Mouse (Mus musculus): Measurements from ENCODE around the gene Rapgef6. TPM values are rescaled to one million over a fixed set of nuclear protein-coding genes. Genes with fewer than 3 reads are reported as not detected.

Rapgef6 gene
- polyA plus RNA-seq, 1 experiment from 2014 or later = 27.8 TPM

- Histone ChIP-seq H3K4me2 (ENCODE audit: low read depth, low read length) (peak overlapping the region; percentile 38), H3K36me3 (replicated peaks; ENCODE audit: control insufficient read depth, insufficient read depth, low read depth, low read length) (no peaks in the 10 kb centered on the region), H3K9me3 (replicated peaks; ENCODE audit: control insufficient read depth, low read length) (no peaks in the 10 kb centered on the region), H3K9ac (replicated peaks; ENCODE audit: low read length) (peak overlapping the region; percentile 93), H3K4me1 (ENCODE audit: control insufficient read depth, insufficient read depth, low read length) (no peaks in the 10 kb centered on the region), H3K4me3 (ENCODE audit: low read depth, low read length) (peak overlapping the region; percentile 78), H3K27ac (replicated peaks; ENCODE audit: low read depth, low read length) (peak overlapping the region; percentile 78), H3K27me3 (ENCODE audit: control insufficient read depth, insufficient read depth, low read length) (no peaks in the 10 kb centered on the region)
- 1% methylated on average over 18 of the region's 18 CpGs for WGBS
- peak; percentile 4 for DNase-seq (ENCODE audit: low spot score)
- ATAC-seq (replicated peaks; ENCODE audit: insufficient number of reproducible peaks, low FRiP score, low TSS enrichment, low read depth) = no peak
Observed at GRCm38 (mm10) chr11:54521927-54522528, 619 bp upstream of the Rapgef6 start.

GRCm38 (mm10) chr11:54523431-54524001 is 869 bp downstream of the Rapgef6 start:
- DNase-seq (ENCODE audit: low spot score) = peak; percentile 2
- 17% methylated on average over 10 of the region's 10 CpGs for WGBS
- Histone ChIP-seq H3K4me2 (ENCODE audit: low read depth, low read length) (peak overlapping the region; percentile 55), H3K9ac (replicated peaks; ENCODE audit: low read length) (peak overlapping the region; percentile 93), H3K27me3 (ENCODE audit: control insufficient read depth, insufficient read depth, low read length) (no peaks in the 10 kb centered on the region), H3K27ac (replicated peaks; ENCODE audit: low read depth, low read length) (no peak overlapping the region), H3K4me1 (ENCODE audit: control insufficient read depth, insufficient read depth, low read length) (no peaks in the 10 kb centered on the region), H3K4me3 (ENCODE audit: low read depth, low read length) (peak overlapping the region; percentile 78), H3K36me3 (replicated peaks; ENCODE audit: control insufficient read depth, insufficient read depth, low read depth, low read length) (no peaks in the 10 kb centered on the region), H3K9me3 (replicated peaks; ENCODE audit: control insufficient read depth, low read length) (no peaks in the 10 kb centered on the region)
- no peak for ATAC-seq (replicated peaks; ENCODE audit: insufficient number of reproducible peaks, low FRiP score, low TSS enrichment, low read depth)

DNA sequence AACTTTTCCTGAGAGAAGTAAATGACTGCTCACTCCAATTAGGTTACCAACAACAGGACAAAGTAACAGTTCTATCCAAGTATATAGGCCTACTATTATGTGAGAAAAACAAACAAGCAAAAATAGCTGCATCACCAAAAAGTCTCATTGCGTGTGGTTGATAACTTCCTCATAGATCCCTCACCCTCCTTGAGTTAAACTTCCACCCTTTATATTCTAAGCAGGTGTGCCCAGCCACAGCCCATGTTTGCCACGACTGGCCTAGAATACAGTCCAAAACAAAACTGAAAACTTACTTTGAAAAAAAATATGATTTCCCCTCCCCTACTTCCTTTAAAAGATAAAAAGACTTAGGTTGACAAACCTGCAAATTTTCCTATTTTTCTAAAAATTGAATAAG is 5.4 kb downstream of the Rapgef6 start:
- no peaks in the 10 kb centered on the region for H3K4me1 ChIP-seq (ENCODE audit: control insufficient read depth, insufficient read depth, low read length)
- no peak overlapping the region for H3K4me3 ChIP-seq (ENCODE audit: low read depth, low read length)
- WGBS = 90% methylated on average over 2 of the region's 2 CpGs
- ATAC-seq (replicated peaks; ENCODE audit: insufficient number of reproducible peaks, low FRiP score, low TSS enrichment, low read depth) = no peak
- no peak for DNase-seq (ENCODE audit: low spot score)
- no peak overlapping the region for H3K9ac ChIP-seq (replicated peaks; ENCODE audit: low read length)
- H3K36me3 ChIP-seq (replicated peaks; ENCODE audit: control insufficient read depth, insufficient read depth, low read depth, low read length) = no peaks in the 10 kb centered on the region
- H3K27ac ChIP-seq (replicated peaks; ENCODE audit: low read depth, low read length) = no peak overlapping the region
- H3K27me3 ChIP-seq (ENCODE audit: control insufficient read depth, insufficient read depth, low read length) = no peaks in the 10 kb centered on the region
- H3K9me3 ChIP-seq (replicated peaks; ENCODE audit: control insufficient read depth, low read length) = no peaks in the 10 kb centered on the region
- H3K4me2 ChIP-seq (ENCODE audit: low read depth, low read length) = no peak overlapping the region

DNA sequence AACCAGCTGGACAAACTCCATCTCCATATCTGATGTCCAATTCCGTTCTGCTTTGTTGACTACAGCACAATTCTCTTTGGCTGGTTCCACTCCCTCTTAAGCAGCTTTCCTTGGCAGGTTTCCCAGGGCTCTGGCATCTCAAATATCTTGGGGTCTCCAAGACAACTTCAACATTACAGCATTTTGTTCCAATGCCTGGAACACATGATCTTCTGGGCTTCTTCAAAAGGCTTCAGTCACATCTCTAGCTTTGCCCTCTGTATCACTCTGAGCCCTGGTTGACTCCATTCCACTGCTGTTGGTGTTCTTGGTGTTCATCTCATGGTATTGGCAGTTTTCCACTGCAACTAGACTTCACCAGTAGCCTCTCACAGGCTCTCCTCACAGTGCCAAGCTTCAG is 7.7 kb downstream of the Rapgef6 start:
- no peaks in the 10 kb centered on the region for H3K27me3 ChIP-seq (ENCODE audit: control insufficient read depth, insufficient read depth, low read length)
- H3K36me3 ChIP-seq (replicated peaks; ENCODE audit: control insufficient read depth, insufficient read depth, low read depth, low read length) = no peaks in the 10 kb centered on the region
- H3K4me1 ChIP-seq (ENCODE audit: control insufficient read depth, insufficient read depth, low read length) = no peaks in the 10 kb centered on the region
- no peak overlapping the region for H3K27ac ChIP-seq (replicated peaks; ENCODE audit: low read depth, low read length)
- no peak overlapping the region for H3K4me2 ChIP-seq (ENCODE audit: low read depth, low read length)
- no peak overlapping the region for H3K4me3 ChIP-seq (ENCODE audit: low read depth, low read length)
- 93% methylated on average over 1 of the region's 1 CpGs for WGBS
- ATAC-seq (replicated peaks; ENCODE audit: insufficient number of reproducible peaks, low FRiP score, low TSS enrichment, low read depth) (no peak), DNase-seq (ENCODE audit: low spot score) (no peak)
- H3K9me3 ChIP-seq (replicated peaks; ENCODE audit: control insufficient read depth, low read length) = no peaks in the 10 kb centered on the region
- no peak overlapping the region for H3K9ac ChIP-seq (replicated peaks; ENCODE audit: low read length)

DNA sequence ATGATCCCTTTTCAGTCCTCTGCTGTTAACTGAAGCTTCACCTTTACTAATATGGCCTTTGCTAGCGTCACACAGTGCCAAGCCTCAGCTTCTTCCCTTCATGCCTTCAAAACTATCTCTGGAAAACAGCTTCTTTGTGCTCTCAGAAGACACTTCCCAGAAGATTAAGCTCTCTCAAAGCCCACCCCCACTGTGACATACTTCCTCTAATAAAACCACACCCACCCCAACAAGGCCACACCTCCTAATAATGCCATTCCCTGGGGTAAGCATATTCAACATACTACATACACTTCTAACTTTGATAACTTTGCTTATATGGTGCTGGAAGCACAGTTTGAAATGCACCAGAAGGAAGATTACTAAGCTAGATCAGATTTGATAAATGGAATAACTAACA is 8.3 kb downstream of the Rapgef6 start:
- no peak for DNase-seq (ENCODE audit: low spot score)
- no peaks in the 10 kb centered on the region for H3K36me3 ChIP-seq (replicated peaks; ENCODE audit: control insufficient read depth, insufficient read depth, low read depth, low read length)
- no peaks in the 10 kb centered on the region for H3K9me3 ChIP-seq (replicated peaks; ENCODE audit: control insufficient read depth, low read length)

GRCm38 (mm10) chr11:54533834-54534233 is 11.2 kb downstream of the Rapgef6 start:
- Histone ChIP-seq H3K9me3 (replicated peaks; ENCODE audit: control insufficient read depth, low read length) (no peaks in the 10 kb centered on the region), H3K4me1 (ENCODE audit: control insufficient read depth, insufficient read depth, low read length) (no peaks in the 10 kb centered on the region), H3K36me3 (replicated peaks; ENCODE audit: control insufficient read depth, insufficient read depth, low read depth, low read length) (no peaks in the 10 kb centered on the region), H3K27me3 (ENCODE audit: control insufficient read depth, insufficient read depth, low read length) (no peaks in the 10 kb centered on the region), H3K27ac (replicated peaks; ENCODE audit: low read depth, low read length) (no peak overlapping the region), H3K4me3 (ENCODE audit: low read depth, low read length) (no peak overlapping the region), H3K9ac (replicated peaks; ENCODE audit: low read length) (no peak overlapping the region), H3K4me2 (ENCODE audit: low read depth, low read length) (no peak overlapping the region)
- DNase-seq (ENCODE audit: low spot score) = no peak
- ATAC-seq (replicated peaks; ENCODE audit: insufficient number of reproducible peaks, low FRiP score, low TSS enrichment, low read depth) = no peak
- 81% methylated on average over 2 of the region's 2 CpGs for WGBS

More for the DNA sequence above, 8.3 kb downstream of the Rapgef6 start:
- Histone ChIP-seq H3K4me3 (ENCODE audit: low read depth, low read length) (no peak overlapping the region), H3K4me2 (ENCODE audit: low read depth, low read length) (no peak overlapping the region), H3K4me1 (ENCODE audit: control insufficient read depth, insufficient read depth, low read length) (no peaks in the 10 kb centered on the region), H3K27ac (replicated peaks; ENCODE audit: low read depth, low read length) (no peak overlapping the region), H3K27me3 (ENCODE audit: control insufficient read depth, insufficient read depth, low read length) (no peaks in the 10 kb centered on the region), H3K9ac (replicated peaks; ENCODE audit: low read length) (no peak overlapping the region)
- ATAC-seq (replicated peaks; ENCODE audit: insufficient number of reproducible peaks, low FRiP score, low TSS enrichment, low read depth) = no peak
- WGBS = 81% methylated on average over 1 of the region's 1 CpGs

DNA sequence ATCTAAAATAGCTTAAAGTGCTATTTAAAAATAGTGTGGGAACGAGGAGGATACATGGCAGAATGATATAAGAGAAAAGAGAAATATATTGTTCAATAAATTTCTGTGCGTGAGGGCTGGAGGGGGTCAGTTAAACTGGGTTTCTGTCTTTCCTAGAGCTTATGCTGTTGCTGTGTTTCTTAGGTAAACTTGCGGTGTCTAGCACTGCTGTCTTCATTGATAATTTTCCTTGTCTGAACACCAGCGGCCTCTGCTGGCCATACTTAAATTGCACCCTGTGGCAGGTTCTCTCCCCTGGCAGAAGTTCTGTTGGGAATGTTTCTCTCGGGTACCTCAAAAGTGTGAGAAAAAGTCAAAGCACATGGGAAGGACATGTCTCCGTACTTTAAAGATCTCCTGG is 12.2 kb downstream of the Rapgef6 start:
- 62% methylated on average over 6 of the region's 6 CpGs for WGBS
- no peak overlapping the region for H3K4me3 ChIP-seq (ENCODE audit: low read depth, low read length)
- H3K9me3 ChIP-seq (replicated peaks; ENCODE audit: control insufficient read depth, low read length) = no peaks in the 10 kb centered on the region
- H3K4me1 ChIP-seq (ENCODE audit: control insufficient read depth, insufficient read depth, low read length) = no peaks in the 10 kb centered on the region
- no peaks in the 10 kb centered on the region for H3K27me3 ChIP-seq (ENCODE audit: control insufficient read depth, insufficient read depth, low read length)
- H3K9ac ChIP-seq (replicated peaks; ENCODE audit: low read length) = no peak overlapping the region
- no peak overlapping the region for H3K27ac ChIP-seq (replicated peaks; ENCODE audit: low read depth, low read length)
- no peak overlapping the region for H3K4me2 ChIP-seq (ENCODE audit: low read depth, low read length)
- peak; percentile 70 for DNase-seq (ENCODE audit: low spot score)
- ATAC-seq (replicated peaks; ENCODE audit: insufficient number of reproducible peaks, low FRiP score, low TSS enrichment, low read depth) = no peak
- no peaks in the 10 kb centered on the region for H3K36me3 ChIP-seq (replicated peaks; ENCODE audit: control insufficient read depth, insufficient read depth, low read depth, low read length)

DNA sequence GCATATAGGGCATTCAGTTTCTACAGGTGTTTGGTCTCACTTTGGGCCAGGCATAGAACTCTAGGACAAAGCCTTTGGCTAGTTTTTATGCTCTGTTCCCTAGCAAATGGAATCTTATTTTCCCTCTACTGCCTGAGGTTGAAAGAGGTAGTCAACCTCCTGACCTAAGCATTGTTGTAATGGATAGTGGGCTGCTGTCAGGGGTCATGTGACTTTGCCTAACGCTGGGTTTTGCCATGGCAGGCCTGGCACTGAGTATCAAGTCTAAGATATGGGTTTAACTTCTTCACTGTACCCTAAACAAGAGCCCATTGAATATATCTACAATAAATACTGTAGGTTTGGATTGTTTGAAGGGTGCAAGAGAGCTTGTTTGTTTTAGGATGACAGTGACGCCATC is 16.4 kb downstream of the Rapgef6 start:
- no peak overlapping the region for H3K9ac ChIP-seq (replicated peaks; ENCODE audit: low read length)
- WGBS = 57% methylated on average over 2 of the region's 2 CpGs
- H3K27me3 ChIP-seq (ENCODE audit: control insufficient read depth, insufficient read depth, low read length) = no peaks in the 10 kb centered on the region
- DNase-seq (ENCODE audit: low spot score) = no peak
- no peaks in the 10 kb centered on the region for H3K4me1 ChIP-seq (ENCODE audit: control insufficient read depth, insufficient read depth, low read length)
- H3K4me3 ChIP-seq (ENCODE audit: low read depth, low read length) = no peak overlapping the region
- no peaks in the 10 kb centered on the region for H3K9me3 ChIP-seq (replicated peaks; ENCODE audit: control insufficient read depth, low read length)
- H3K27ac ChIP-seq (replicated peaks; ENCODE audit: low read depth, low read length) = no peak overlapping the region
- no peak overlapping the region for H3K4me2 ChIP-seq (ENCODE audit: low read depth, low read length)
- no peaks in the 10 kb centered on the region for H3K36me3 ChIP-seq (replicated peaks; ENCODE audit: control insufficient read depth, insufficient read depth, low read depth, low read length)
- no peak for ATAC-seq (replicated peaks; ENCODE audit: insufficient number of reproducible peaks, low FRiP score, low TSS enrichment, low read depth)

Data from embryonic facial prominence, embryonic 11.5 days (tissue).